Mouse (Mus musculus): ENCODE measurements at regions not wholly inside any gene's neighbourhood (a gene's known extent, or its start where the extent isn't known, plus 50 kb on each side); places are given as distances from the start of the nearest gene placed in this dataset.

- TF ChIP-seq POLR2A (IDR thresholded peaks at IDR 0.05; ENCODE audit: insufficient read depth, low read length): no peak
- TF ChIP-seq CTCF (IDR thresholded peaks at IDR 0.05; ENCODE audit: low read depth, low read length): no peak
- TF ChIP-seq EP300 (IDR thresholded peaks at IDR 0.05; ENCODE audit: insufficient read depth, low read depth, low read length): no peak
These were observed 449.2 kb upstream of the Cited2 start for GRCm38 (mm10) chr10:17273855-17274254.

All from ES-Bruce4 (cell line).